Mouse (Mus musculus) limb, embryonic 10.5 days (tissue): ENCODE results near the gene Rhobtb3. TPM values are rescaled to one million over a fixed set of nuclear protein-coding genes. Genes with fewer than 3 reads are reported as not detected.
"Not testable (repeated sequence)": the region's sequence is repeated elsewhere in the genome, so short reads cannot be mapped to it uniquely, and the experiment has no call there.

Source experiments
- DNase-seq: peaks from one replicate; pipeline ENCODE4 v3.0.0-alpha.2; 2017; ENCODE audit warnings: low spot score
- H3K27ac ChIP-seq: fragments of 300-500 bp; sonication (generic); 2 replicates; pipeline ENCODE4 v1.5.1; 2016; ENCODE audit warnings: mild to moderate bottlenecking
- H3K27me3 ChIP-seq: fragments of 300-500 bp; sonication (generic); 2 replicates; pipeline ENCODE4 v1.6.1; 2016; ENCODE audit warnings: low read depth, mild to moderate bottlenecking; ENCODE audit not compliant: poor library complexity, severe bottlenecking
- H3K36me3 ChIP-seq: fragments of 300-500 bp; sonication (generic); 2 replicates; pipeline ENCODE4 v1.6.1; 2016; ENCODE audit warnings: mild to moderate bottlenecking, moderate library complexity
- H3K4me1 ChIP-seq: fragments of 300-500 bp; sonication (generic); 2 replicates; pipeline ENCODE4 v1.6.1; 2016
- H3K4me3 ChIP-seq: fragments of 300-500 bp; sonication (generic); 2 replicates; pipeline ENCODE4 v1.5.1; 2016; ENCODE audit warnings: mild to moderate bottlenecking, moderate library complexity
- H3K9me3 ChIP-seq: fragments of 300-500 bp; sonication (generic); replicated peaks from 2 replicates; pipeline ENCODE4 v1.6.1; 2016; ENCODE audit warnings: mild to moderate bottlenecking
- WGBS: fragments of 180-500 bp; shearing (Covaris S2); methylation state at CpG from one replicate; pipeline ENCODE4 v1.1.7; 2016; 5-methylcytosine and 5-hydroxymethylcytosine counted together
- polyA plus RNA-seq: library from polyadenylated mRNA; unstranded; fragments of >200 nt; fragmentation: Nextera tagmentation; extraction: Ambion mirVana; gene quantifications from 2 replicates; pipeline ENCODE4 v1.2.1, GENCODE M21; 2016

Gene Rhobtb3
- polyA plus RNA-seq, 1 experiment from 2014 or later, result 66.4 TPM

DNA sequence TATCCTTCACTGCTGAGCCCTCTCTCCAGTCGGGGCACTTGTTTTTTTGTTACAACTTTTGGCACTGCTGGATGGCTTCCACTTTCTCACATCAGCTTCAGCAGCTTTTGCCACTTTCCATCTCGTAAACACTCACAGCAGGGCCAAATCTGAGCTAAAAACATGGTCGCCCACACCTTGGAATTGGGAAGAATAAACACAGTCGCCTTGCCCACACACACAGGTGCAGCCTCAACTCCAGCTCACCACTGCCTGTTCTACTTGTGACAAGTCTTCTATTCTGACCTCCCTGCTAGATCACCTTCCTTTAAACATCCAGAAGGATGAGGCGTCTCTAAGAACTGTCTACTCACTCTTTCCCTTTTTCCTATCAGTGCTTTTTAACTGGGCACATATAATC lies 39.1 kb downstream of the Rhobtb3 start:
- no peak for DNase-seq
- Histone ChIP-seq H3K27ac (no peak overlapping the region), H3K4me1 (no peaks in the 10 kb centered on the region), H3K4me3 (no peak overlapping the region), H3K36me3 (peaks cover 86% of the 10 kb centered on the region), H3K9me3 (no peaks in the 10 kb centered on the region), H3K27me3 (no peaks in the 10 kb centered on the region)
- 82% methylated on average over 5 of the region's 5 CpGs for WGBS

DNA sequence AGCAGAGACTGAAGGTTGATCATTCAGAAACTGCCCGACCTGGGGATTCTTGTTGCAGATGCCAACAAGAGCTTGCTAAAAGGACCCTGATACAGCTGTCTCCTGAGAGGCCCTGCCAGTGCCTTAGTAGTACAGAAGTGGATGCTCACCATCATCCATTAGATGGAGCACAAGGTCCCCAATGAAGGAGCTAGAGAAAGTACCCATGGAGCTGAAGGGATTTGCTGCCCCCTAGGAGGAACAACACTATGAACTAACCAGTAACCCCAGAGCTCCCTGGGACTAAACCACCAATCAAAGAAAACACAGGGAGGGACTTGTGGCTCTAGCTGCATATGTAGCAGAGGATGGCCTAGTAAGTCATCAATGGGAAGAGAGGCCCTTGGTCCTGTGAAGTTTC lies 42.8 kb downstream of the Rhobtb3 start:
- not testable (repeated sequence) for H3K4me3 ChIP-seq, H3K9me3 ChIP-seq, DNase-seq, H3K27me3 ChIP-seq, H3K4me1 ChIP-seq, H3K27ac ChIP-seq
- H3K36me3 ChIP-seq, result peaks cover 82% of the 10 kb centered on the region
- 90% methylated on average over 1 of the region's 1 CpGs for WGBS

DNA sequence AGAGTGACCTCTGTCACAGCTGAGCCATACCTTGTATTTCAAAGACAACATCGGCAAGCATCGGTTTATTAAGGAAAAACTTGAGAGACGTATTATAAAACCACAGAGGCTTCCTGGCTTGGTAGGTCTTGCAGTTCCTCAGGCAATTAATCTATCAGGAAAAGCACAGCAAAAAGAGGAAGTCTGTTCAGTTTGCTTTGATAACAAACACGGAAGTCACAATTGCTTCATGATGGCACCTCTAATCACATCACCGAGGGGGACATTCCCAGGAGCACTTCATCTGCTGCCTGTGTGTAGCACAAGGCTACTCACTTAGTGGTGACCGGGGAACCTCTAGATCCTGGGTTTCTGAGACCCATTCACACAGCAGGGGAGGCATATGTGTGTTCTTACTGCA lies 50.8 kb downstream of the Rhobtb3 start:
- WGBS, result 89% methylated on average over 6 of the region's 6 CpGs
- no peaks in the 10 kb centered on the region for H3K27me3 ChIP-seq
- no peak overlapping the region for H3K27ac ChIP-seq
- H3K36me3 ChIP-seq, result peaks cover 87% of the 10 kb centered on the region
- no peak for DNase-seq
- H3K9me3 ChIP-seq, result no peaks in the 10 kb centered on the region
- no peaks in the 10 kb centered on the region for H3K4me1 ChIP-seq
- H3K4me3 ChIP-seq, result no peak overlapping the region

DNA sequence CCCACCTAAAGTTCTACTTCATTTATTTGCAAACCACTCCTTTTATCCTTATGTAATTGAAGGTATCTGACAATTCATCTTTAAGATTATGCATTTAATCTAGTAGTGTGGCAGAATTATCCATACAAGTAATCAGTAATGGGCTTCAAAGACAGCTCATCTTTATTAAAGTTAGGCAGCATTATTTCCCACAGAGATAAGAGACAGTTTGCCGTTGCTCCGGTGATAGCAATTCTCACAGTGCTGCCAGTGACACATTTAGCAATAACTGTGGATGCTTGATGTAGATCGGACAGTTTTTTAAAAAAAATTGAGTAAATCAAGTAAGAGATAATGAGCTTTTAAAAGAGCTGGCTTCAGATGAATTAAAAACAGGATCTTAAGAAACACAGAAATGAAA lies 51.4 kb downstream of the Rhobtb3 start:
- Histone ChIP-seq H3K4me1 (no peaks in the 10 kb centered on the region), H3K9me3 (no peaks in the 10 kb centered on the region), H3K4me3 (no peak overlapping the region), H3K27ac (no peak overlapping the region), H3K27me3 (no peaks in the 10 kb centered on the region), H3K36me3 (peaks cover 88% of the 10 kb centered on the region)
- DNase-seq, result no peak
- 98% methylated on average over 3 of the region's 3 CpGs for WGBS

DNA sequence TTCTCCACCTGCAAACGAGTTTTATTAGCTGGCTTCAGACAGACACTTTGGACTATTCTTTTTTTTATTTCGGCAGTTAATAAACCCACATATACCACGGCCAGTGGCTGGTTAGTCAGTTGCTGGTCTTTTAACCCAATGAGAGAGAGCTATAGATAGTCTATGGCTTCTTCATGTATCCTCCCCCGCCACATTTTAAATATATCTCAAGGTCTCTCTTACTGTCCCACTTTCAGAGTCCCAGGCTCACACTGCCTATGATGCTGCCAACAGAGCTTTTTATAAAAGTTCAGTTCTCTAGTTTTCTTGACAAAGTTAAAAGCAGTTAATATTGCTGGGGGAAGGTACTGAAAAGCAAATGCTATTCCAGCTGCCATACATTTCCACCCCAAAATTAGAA lies 51.9 kb downstream of the Rhobtb3 start:
- no peak overlapping the region for H3K4me3 ChIP-seq
- peaks cover 88% of the 10 kb centered on the region for H3K36me3 ChIP-seq
- WGBS, result 93% methylated on average over 4 of the region's 4 CpGs
- H3K27me3 ChIP-seq, result no peaks in the 10 kb centered on the region
- H3K9me3 ChIP-seq, result no peaks in the 10 kb centered on the region
- H3K27ac ChIP-seq, result no peak overlapping the region
- no peak for DNase-seq
- H3K4me1 ChIP-seq, result no peaks in the 10 kb centered on the region

DNA sequence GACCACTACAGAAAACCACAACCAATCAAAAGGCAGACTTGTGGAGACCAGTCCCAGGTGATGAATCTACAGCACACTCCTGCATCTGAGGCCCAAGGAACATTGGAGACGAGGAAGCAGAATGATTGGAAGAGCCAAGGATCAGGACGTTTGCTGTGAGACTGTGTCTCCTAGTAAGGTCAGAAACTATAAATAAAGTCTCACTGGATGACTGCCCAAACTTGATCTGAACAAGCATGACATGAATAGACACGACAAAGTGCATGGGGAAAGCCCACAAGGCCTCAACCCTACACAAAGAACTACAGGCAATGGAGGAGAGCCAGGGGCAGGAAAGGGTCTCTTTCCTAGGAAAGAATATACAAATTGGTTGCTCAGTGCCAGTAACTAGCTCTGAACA lies 59.9 kb downstream of the Rhobtb3 start:
- no peak for DNase-seq
- Histone ChIP-seq H3K4me1 (no peaks in the 10 kb centered on the region), H3K9me3 (no peaks in the 10 kb centered on the region), H3K36me3 (peaks cover 87% of the 10 kb centered on the region), H3K27ac (no peak overlapping the region), H3K27me3 (no peaks in the 10 kb centered on the region), H3K4me3 (no peak overlapping the region)
- WGBS, result 91% methylated on average over 3 of the region's 3 CpGs

DNA sequence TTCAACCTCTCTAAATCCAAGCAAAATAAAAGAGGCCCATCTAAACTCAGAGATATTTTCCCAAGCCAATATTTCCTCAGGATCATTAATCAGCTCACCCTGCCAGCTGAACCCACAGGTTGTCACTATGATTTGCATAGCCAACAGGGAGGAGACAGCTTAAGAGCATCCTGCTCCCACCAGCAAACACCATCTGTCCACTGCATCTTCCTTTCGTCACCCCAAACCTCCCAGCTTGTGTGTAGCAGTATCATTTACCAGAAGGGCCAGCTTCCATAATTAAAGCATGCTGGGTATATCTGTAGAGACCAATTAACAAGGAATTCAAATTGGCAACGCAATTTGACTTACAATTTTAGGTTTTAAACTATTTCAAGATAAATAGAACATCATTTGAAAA lies 63.2 kb downstream of the Rhobtb3 start:
- no peak for DNase-seq
- Histone ChIP-seq H3K4me3 (no peak overlapping the region), H3K27me3 (no peaks in the 10 kb centered on the region), H3K4me1 (no peaks in the 10 kb centered on the region), H3K27ac (no peak overlapping the region), H3K9me3 (no peaks in the 10 kb centered on the region), H3K36me3 (peaks cover 83% of the 10 kb centered on the region)
- 88% methylated on average over 2 of the region's 2 CpGs for WGBS

DNA sequence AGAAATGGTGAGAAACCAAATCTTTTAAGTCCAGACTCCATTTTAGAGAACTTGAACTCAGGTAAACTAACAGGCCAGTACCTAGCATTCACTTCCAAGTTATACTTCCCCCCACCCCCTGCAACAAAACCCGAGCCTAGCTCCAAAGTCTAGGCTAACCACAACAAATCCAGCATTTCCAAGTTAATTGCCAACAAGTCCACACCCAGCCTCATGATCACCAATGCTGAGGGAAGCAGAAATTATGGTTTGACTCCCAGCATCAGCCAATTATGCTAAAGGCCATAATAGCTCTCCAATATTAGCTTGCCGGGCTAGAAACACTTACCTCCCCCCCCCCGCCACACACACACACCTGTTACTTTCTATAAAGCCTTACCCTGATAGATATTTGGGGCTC lies 64.0 kb downstream of the Rhobtb3 start:
- Histone ChIP-seq H3K4me3 (no peak overlapping the region), H3K27me3 (no peaks in the 10 kb centered on the region), H3K36me3 (peaks cover 82% of the 10 kb centered on the region), H3K4me1 (no peaks in the 10 kb centered on the region), H3K27ac (no peak overlapping the region), H3K9me3 (no peaks in the 10 kb centered on the region)
- no peak for DNase-seq
- 86% methylated on average over 3 of the region's 3 CpGs for WGBS

DNA sequence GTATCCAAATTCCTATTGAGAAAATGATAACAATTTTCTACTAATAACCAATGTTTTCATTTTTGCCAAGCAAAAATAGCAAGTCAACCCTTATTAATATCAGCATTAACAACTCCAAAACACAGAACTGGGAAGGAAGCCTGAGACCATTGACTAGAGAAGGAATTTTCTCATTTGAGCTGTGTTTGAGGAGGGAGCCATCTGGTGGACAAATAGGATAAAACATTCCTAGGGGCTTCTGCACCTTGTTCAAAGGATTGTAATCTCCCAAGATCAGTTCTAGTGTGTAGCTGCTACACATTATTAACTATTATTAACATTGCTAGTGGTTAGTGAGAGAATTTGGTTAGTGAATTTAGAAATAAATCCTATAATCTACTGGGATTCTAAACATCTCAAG lies 65.8 kb downstream of the Rhobtb3 start:
- H3K36me3 ChIP-seq, result peaks cover 83% of the 10 kb centered on the region
- DNase-seq, result no peak
- H3K4me1 ChIP-seq, result no peaks in the 10 kb centered on the region

DNA sequence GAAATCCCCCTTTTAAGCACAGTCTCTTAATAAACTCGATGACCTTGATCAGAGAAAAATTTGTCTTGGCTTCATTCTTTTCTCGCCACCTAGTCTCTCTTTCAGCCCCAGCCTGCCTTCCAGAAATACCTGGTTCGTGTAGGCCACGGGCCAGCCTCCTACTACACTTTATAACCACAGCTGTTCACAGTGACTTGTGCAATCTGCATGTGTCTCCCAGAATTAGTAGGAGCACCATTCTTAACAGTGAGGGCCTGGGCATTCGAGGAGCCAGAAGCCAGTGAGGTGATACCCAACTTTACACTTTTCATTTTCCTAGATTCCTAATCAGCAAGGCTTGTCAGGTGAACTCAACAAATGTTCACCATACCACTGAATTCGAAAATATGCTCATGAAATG lies 67.1 kb downstream of the Rhobtb3 start:
- Histone ChIP-seq H3K9me3 (no peaks in the 10 kb centered on the region), H3K4me1 (no peaks in the 10 kb centered on the region), H3K4me3 (no peak overlapping the region), H3K36me3 (peaks cover 84% of the 10 kb centered on the region), H3K27me3 (no peaks in the 10 kb centered on the region), H3K27ac (no peak overlapping the region)
- 82% methylated on average over 6 of the region's 6 CpGs for WGBS
- no peak for DNase-seq

More for the DNA sequence above, 65.8 kb downstream of the Rhobtb3 start:
- H3K4me3 ChIP-seq, result no peak overlapping the region
- no peak overlapping the region for H3K27ac ChIP-seq
- no peaks in the 10 kb centered on the region for H3K9me3 ChIP-seq
- H3K27me3 ChIP-seq, result no peaks in the 10 kb centered on the region

DNA sequence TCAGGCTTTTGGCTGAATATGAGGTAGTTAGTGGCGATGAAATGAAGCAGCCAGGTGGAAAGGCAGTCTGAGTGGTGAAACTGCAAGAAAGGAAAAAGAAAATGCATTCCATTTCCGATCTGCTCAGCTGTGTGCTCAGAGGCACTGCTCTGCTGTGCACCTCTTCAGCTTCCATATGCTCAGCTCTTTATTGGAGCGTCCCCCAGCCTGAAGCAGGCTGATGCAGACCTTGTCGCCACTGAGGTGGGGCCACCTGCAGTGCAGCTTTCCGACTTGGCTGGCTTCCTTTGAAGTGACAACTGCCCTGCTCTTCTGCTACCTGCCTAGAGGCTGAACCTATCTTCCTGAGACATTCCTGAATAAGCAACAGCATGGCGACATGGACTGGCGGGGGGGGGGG lies 67.5 kb downstream of the Rhobtb3 start:
- not testable (repeated sequence) for H3K4me3 ChIP-seq, DNase-seq, H3K27ac ChIP-seq, H3K9me3 ChIP-seq, H3K4me1 ChIP-seq, H3K27me3 ChIP-seq
- WGBS, result 66% methylated on average over 7 of the region's 7 CpGs
- H3K36me3 ChIP-seq, result peaks cover 86% of the 10 kb centered on the region

DNA sequence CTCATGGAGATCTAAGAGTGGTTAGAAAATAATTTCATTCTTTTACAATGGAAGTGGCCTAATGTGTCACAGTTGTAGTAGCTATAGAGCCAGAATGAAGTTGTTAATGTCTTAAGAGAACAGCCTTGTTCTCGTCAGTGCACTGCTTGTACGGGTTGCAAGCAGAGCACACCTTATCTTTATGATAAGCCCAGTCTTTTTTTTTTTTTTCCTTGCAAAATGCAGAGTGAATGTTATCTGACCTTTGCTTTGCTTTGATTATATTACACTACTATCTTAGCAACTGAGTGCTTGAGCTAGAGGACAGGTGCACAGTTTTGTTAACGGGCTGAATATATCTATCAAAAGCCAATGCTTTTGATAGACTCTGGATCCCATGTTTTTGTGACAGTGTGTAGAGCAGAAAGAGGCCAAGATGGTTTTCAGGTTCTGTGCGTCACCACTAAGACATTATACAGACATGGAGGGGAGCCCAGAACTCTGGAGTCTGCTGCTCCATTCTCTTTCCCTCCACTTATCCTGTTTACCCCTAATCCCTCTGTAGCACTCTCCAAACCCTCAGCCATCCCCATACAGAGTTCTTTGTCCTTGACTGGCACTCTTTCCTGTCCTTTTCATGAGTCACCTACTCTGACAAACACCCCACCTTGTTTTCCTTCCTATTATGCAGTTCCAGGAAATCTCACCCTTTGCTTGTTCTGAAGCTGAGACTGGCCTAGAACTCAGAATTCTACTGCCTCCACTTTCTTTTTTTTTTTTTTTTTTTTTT lies 68.9 kb downstream of the Rhobtb3 start:
- no peaks in the 10 kb centered on the region for H3K4me1 ChIP-seq
- no peak overlapping the region for H3K4me3 ChIP-seq
- DNase-seq, result no peak
- no peak overlapping the region for H3K27ac ChIP-seq
- no peaks in the 10 kb centered on the region for H3K27me3 ChIP-seq
- H3K9me3 ChIP-seq, result no peaks in the 10 kb centered on the region
- peaks cover 89% of the 10 kb centered on the region for H3K36me3 ChIP-seq
- WGBS, result 92% methylated on average over 4 of the region's 4 CpGs

DNA sequence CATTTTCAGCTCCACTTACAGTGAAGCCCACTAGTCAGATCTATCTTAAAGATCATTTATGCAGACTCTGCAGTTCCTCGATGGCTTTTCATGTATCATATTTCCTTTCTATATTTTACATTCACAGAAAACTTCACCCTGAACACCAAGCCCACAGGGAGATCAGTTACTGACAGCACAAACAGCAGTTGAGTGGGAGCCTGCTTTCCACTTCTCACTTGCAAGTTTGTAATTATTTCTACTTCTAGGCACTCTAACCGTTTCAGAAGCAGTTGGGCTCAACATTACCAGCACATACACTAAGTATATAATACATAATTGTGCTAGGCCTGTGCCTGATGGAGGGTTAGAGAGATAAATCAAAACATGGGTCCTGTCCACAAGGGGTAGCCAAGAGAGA lies 75.8 kb downstream of the Rhobtb3 start:
- Histone ChIP-seq H3K36me3 (peaks cover 76% of the 10 kb centered on the region), H3K4me1 (no peaks in the 10 kb centered on the region)

More for the DNA sequence above, 75.8 kb downstream of the Rhobtb3 start:
- no peak for DNase-seq
- WGBS, result 95% methylated on average over 2 of the region's 2 CpGs
- no peaks in the 10 kb centered on the region for H3K9me3 ChIP-seq
- H3K4me3 ChIP-seq, result no peak overlapping the region
- no peak overlapping the region for H3K27ac ChIP-seq
- H3K27me3 ChIP-seq, result no peaks in the 10 kb centered on the region
